Mouse (Mus musculus) testis, adult 2 months (tissue): ENCODE data around the gene Cenpv. TPM values are rescaled to one million over a fixed set of nuclear protein-coding genes. Genes with fewer than 3 reads are reported as not detected.

Experiments
- H3K27ac ChIP-seq: fragments of 200-500 bp; 2 replicates; pipeline ENCODE4 v1.5.1; 2012; ENCODE audit warnings: low read depth, low read length; ENCODE audit not compliant: control insufficient read depth, insufficient read depth
- H3K27me3 ChIP-seq: fragments of 200-500 bp; 2 replicates; pipeline ENCODE4 v1.6.1; 2012; ENCODE audit warnings: mild to moderate bottlenecking, low read length, moderate library complexity; ENCODE audit not compliant: control insufficient read depth, insufficient read depth
- H3K36me3 ChIP-seq: fragments of 200-500 bp; 2 replicates; pipeline ENCODE4 v1.6.1; 2012; ENCODE audit warnings: mild to moderate bottlenecking, low read length; ENCODE audit not compliant: control insufficient read depth, insufficient read depth
- H3K4me1 ChIP-seq: fragments of 200-500 bp; 2 replicates; pipeline ENCODE4 v1.6.1; 2012; ENCODE audit warnings: low read length; ENCODE audit not compliant: control insufficient read depth, insufficient read depth
- H3K4me3 ChIP-seq: fragments of 200-500 bp; 2 replicates; pipeline ENCODE4 v1.5.1; 2012; ENCODE audit warnings: low read depth, mild to moderate bottlenecking, low read length, moderate library complexity, mixed read lengths; ENCODE audit not compliant: control insufficient read depth
- CTCF ChIP-seq: fragments of 200-500 bp; IDR thresholded peaks from 2 replicates; pipeline ENCODE4 v1.5.1; 2012; ENCODE audit warnings: low read depth, mild to moderate bottlenecking, inconsistent platforms, low read length, moderate library complexity; ENCODE audit not compliant: control insufficient read depth, insufficient read depth, insufficient replicate concordance
- POLR2A ChIP-seq: fragments of 200-500 bp; IDR thresholded peaks from 2 replicates; pipeline ENCODE4 v1.6.1; 2012; ENCODE audit warnings: low read depth, mild to moderate bottlenecking, inconsistent platforms, low read length, moderate library complexity; ENCODE audit not compliant: control insufficient read depth
- polyA plus RNA-seq: library from polyadenylated mRNA; depleted of rRNA; stranded (reverse); fragments of >200 nt; gene quantifications from 2 replicates; pipeline ENCODE4 v1.2.3, GENCODE M21; 2012

The Cenpv gene
- polyA plus RNA-seq, 1 experiment = 878 TPM

- no peaks in the 10 kb centered on the region for H3K36me3 ChIP-seq
- TF ChIP-seq CTCF = no peak
- no peak for TF ChIP-seq POLR2A
- H3K4me1 ChIP-seq = peaks cover 5% of the 10 kb centered on the region; the same call in 1 of the 2 replicates
- no peak overlapping the region for H3K4me3 ChIP-seq
- H3K27ac ChIP-seq = no peak overlapping the region
- H3K27me3 ChIP-seq = no peaks in the 10 kb centered on the region
Observed at GRCm38 (mm10) chr11:62558961-62559646, 20.0 kb upstream of the Cenpv start.

GRCm38 (mm10) chr11:62558152-62558551, 19.1 kb upstream of the Cenpv start:
- H3K4me1 ChIP-seq = peaks cover 5% of the 10 kb centered on the region; the same call in 1 of the 2 replicates
- no peak for TF ChIP-seq CTCF
- TF ChIP-seq POLR2A = no peak
- no peaks in the 10 kb centered on the region for H3K36me3 ChIP-seq
- no peak overlapping the region for H3K27ac ChIP-seq
- H3K27me3 ChIP-seq = no peaks in the 10 kb centered on the region
- H3K4me3 ChIP-seq = no peak overlapping the region

- TF ChIP-seq CTCF = no peak
- TF ChIP-seq POLR2A = no peak
Observed at GRCm38 (mm10) chr11:62557205-62557604, 18.1 kb upstream of the Cenpv start.

GRCm38 (mm10) chr11:62555896-62556412, 16.9 kb upstream of the Cenpv start:
- Histone ChIP-seq H3K27me3 (no peaks in the 10 kb centered on the region), H3K4me1 (peaks cover 5% of the 10 kb centered on the region; the same call in 1 of the 2 replicates), H3K4me3 (no peak overlapping the region; the same call in 1 of the 2 replicates), H3K36me3 (no peaks in the 10 kb centered on the region), H3K27ac (no peak overlapping the region)
- no peak for TF ChIP-seq POLR2A
- TF ChIP-seq CTCF = no peak

More at GRCm38 (mm10) chr11:62557205-62557604, 18.1 kb upstream of the Cenpv start:
- Histone ChIP-seq H3K27ac (no peak overlapping the region), H3K4me1 (peaks cover 5% of the 10 kb centered on the region; the same call in 1 of the 2 replicates), H3K27me3 (no peaks in the 10 kb centered on the region), H3K4me3 (no peak overlapping the region), H3K36me3 (no peaks in the 10 kb centered on the region)

GRCm38 (mm10) chr11:62554934-62555517, 16.0 kb upstream of the Cenpv start:
- Histone ChIP-seq H3K36me3 (no peaks in the 10 kb centered on the region), H3K4me3 (peak overlapping the region; percentile 51; the same call in 1 of the 2 replicates), H3K4me1 (peaks cover 2% of the 10 kb centered on the region; the same call in 1 of the 2 replicates), H3K27ac (no peak overlapping the region; the same call in 1 of the 2 replicates), H3K27me3 (no peaks in the 10 kb centered on the region)
- TF ChIP-seq POLR2A (no peak), CTCF (no peak)

- H3K36me3 ChIP-seq = no peaks in the 10 kb centered on the region
- no peak overlapping the region; the same call in 1 of the 2 replicates for H3K27ac ChIP-seq
- TF ChIP-seq POLR2A (no peak), CTCF (no peak)
- H3K27me3 ChIP-seq = no peaks in the 10 kb centered on the region
- H3K4me3 ChIP-seq = peak overlapping the region; percentile 61; the same call in 1 of the 2 replicates
- peaks cover 2% of the 10 kb centered on the region; the same call in 1 of the 2 replicates for H3K4me1 ChIP-seq
Observed at GRCm38 (mm10) chr11:62554163-62554855, 15.2 kb upstream of the Cenpv start.

- Histone ChIP-seq H3K27ac (no peak overlapping the region; the same call in 1 of the 2 replicates), H3K4me1 (0 out of 2 replicates have a peak, but pooled peaks cover 2% of the 10 kb centered on the region), H3K27me3 (no peaks in the 10 kb centered on the region), H3K4me3 (peak overlapping the region; percentile 61), H3K36me3 (no peaks in the 10 kb centered on the region)
- TF ChIP-seq POLR2A (no peak), CTCF (no peak)
Observed at GRCm38 (mm10) chr11:62553633-62554032, 14.6 kb upstream of the Cenpv start.
